Mouse (Mus musculus) fibroblast of lung, adult 2 months (primary cell): ENCODE measurements around the gene Sfrp5.

ENCODE experiments used
- DNase-seq: peaks from one replicate; pipeline ENCODE4 v3.0.0-alpha.2; 2011; ENCODE audit warnings: low read depth

Sfrp5 gene

GRCm38 (mm10) chr19:42197066-42197465 lies 5.0 kb downstream of the Sfrp5 start:
- DNase-seq: no peak

- no peak for DNase-seq
Observed at GRCm38 (mm10) chr19:42196378-42196777, 5.7 kb downstream of the Sfrp5 start.

GRCm38 (mm10) chr19:42193311-42193710 lies 8.7 kb downstream of the Sfrp5 start:
- DNase-seq: peak; percentile 33

- DNase-seq: no peak
Observed at GRCm38 (mm10) chr19:42190494-42190893, 11.6 kb downstream of the Sfrp5 start.

DNA sequence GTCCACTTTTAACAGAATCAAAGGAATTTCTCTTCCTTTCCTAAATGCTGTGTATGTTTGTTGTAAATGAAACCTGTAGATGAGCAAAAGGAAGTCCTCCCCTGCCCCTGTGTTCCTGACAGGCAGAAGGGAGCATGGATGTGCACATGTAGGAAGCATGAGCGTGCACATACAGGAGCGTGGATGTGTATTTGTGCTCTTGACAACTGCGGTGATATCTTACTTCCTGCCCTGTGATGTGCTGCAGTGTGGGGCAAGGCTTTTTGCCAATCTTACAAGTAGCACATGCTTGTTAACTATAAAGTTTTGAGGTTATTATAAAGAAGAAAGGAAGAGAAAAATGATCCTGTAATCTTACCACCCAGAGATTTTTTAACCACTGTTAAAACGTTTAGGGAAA lies 12.3 kb downstream of the Sfrp5 start:
- no peak for DNase-seq

DNA sequence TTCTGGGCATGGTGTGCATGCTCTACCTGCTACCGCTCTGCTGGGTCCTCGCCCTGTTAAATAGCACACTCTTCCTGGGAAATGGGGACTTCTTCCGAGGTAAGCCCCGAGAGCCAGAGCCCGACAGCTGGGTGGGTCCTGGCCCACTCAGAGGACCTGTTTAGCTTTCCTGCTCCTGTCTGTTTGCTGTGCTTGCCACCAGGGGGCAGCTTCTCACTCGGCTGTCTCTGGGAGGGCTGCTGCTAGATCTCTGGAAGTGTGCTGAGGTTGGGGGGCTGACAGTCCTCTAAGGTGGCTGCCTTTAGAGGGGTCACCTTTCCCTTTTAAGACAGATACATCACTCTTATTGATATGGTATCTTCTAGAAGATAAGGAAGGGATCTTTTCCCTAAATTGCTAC lies 19.4 kb downstream of the Sfrp5 start:
- DNase-seq: no peak

DNA sequence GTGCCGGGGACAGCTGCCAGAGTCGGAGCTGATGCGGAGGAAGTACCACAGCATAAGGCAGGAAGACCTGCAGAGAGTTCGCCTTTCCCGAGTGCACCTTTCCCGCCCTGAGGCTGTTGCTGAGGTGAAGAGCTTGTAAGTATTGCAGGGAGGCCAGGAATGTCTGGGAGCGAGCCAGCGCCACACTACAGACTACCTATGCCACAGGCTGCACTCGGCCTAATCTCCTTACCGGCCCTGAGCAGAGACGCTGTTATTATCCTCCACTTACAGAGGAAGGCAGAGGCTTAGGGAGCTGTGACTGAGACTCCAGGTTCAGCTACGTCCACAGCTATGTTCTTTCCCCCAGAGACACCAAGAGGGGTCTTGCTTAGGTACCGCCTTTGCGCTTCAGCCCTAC lies 22.7 kb downstream of the Sfrp5 start:
- DNase-seq: no peak

GRCm38 (mm10) chr19:42177461-42177860 lies 24.6 kb downstream of the Sfrp5 start:
- no peak for DNase-seq

GRCm38 (mm10) chr19:42176841-42177240 lies 25.2 kb downstream of the Sfrp5 start:
- no peak for DNase-seq

- peak; percentile 71 for DNase-seq
Observed at GRCm38 (mm10) chr19:42170025-42170969, 31.8 kb downstream of the Sfrp5 start.

DNA sequence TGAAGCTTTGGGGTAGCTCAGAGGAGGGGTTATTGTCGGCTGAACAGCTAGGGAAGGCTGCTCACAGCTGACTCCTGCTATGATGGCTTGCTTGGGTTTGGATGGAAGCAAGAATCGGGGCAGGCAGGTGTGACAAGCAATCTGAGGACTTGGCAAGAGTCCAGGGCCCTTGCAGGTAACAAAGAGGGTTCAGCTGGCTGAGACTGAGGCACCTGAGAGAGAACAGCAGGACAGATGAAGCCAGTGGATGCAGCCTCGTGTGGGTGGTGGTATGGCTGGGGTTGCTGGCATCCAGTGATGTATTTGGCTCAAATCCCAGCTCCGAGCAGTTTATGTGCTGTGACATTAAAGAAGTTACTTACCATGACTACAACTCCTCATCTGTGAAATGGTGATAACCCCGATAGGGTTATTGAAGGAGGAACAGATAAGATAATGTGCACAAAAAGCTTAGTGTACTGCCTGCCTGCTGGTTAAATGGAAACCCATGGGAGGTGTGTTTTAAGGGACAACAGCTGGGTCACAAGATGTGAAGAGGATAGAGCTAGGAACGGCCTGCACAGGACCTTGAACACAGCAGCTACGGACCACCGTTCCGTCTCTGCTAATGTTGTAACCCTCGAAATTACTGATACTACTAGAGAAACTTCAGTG lies 32.6 kb downstream of the Sfrp5 start:
- DNase-seq: no peak

DNA sequence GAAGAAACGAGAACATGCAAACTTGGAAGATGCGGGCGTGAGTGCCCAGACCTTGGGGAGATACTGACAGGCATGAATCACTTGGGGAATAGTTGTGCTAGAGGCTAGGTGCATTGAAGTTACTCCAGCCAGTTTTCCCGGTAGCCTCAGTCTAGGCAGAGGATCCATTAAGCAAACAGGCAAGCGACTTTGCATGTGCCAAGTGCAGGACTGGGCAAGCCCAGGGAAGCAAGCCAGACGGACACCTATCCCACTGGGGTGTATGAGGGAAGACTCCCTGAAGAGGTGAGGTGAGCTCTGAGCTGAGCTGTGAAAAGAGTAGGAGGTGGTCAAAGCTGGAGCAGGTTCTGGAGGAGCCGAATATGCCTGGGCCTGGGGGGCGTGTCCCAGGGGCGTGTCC lies 34.6 kb downstream of the Sfrp5 start:
- DNase-seq: no peak

GRCm38 (mm10) chr19:42166766-42167165 lies 35.3 kb downstream of the Sfrp5 start:
- no peak for DNase-seq

GRCm38 (mm10) chr19:42166130-42166529 lies 35.9 kb downstream of the Sfrp5 start:
- no peak for DNase-seq

DNA sequence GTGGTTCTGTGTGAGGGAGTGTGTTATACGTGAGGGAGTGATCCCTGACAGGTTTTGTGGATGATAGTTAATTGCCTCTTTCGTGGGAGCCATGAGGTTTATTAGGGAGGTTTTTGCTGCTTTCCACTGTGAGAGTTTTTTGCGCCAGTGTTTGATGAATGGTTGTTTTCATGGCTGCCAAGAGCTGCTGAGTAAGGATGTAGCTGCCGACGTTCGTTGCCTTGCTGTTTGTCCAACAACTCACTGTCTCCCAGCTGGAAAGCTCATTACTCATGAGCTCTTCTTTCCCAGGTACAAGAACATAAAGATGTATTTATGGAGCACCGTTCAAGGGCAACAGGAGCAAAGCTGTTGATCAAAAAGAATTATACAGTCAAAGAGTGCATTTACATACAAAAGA lies 37.9 kb downstream of the Sfrp5 start:
- no peak for DNase-seq

DNA sequence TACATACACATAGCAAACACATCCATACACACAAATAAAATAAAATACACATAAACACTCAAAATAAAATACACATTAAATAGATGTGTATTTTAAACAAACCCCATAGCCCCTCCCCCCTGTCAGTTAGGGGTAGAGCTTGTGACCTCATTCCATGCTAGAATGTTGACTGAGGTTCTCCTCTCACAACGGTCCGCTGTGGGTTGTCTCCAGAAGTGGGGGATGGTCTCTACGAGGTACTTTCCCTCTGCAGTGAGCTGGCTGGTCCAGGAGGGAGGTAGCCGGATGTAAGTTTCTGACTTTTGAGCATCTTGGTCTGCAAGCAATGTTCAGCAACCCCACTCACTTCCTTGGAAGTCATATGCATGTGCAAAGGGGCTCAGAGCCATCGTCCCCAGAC lies 38.3 kb downstream of the Sfrp5 start, which contains the start of gene Zfyve27:
Gene Zfyve27, plus strand, starts transcription at position 188 of the 400 bp plus-strand sequence.
- DNase-seq: no peak

- DNase-seq: no peak
Observed at GRCm38 (mm10) chr19:42158246-42159017, 43.6 kb downstream of the Sfrp5 start.

- no peak for DNase-seq
Observed at GRCm38 (mm10) chr19:42157493-42158237, 44.4 kb downstream of the Sfrp5 start.

DNA sequence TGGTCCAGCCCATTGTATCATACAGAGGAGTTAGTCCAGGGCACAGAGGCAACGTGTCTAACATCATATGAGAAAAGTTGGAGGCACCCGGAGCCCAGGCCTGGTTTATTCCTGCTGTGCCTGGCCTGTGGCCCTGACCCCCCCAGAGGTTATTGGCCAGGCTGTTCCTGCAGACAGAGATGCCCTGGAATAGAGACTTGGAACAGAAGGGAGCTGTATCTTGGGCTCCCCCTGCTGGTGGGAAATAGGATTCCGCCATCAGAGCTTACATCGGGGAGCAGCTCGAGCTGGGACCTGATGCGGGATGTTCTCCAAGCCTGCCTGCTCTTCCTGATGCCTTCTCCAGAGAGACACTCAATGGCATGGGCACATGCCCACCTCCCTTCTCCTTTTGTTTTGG lies 50.1 kb downstream of the Sfrp5 start:
- DNase-seq: peak; percentile 89

DNA sequence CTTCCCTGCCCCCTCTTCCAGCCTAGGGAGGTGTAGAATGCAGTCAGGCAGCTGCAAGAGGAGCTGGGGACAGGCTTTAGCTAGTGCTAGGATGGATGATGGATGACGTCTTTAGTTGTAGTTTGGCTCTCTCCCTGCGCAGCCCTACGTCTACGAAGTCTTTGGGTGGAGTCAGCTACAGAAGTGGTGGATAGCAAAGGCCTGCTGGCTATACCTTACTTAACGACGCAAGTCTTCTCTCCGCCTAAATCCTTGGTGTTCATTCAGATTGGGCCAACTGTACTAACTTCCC lies 53.5 kb downstream of the Sfrp5 start:
- no peak for DNase-seq
